Mouse (Mus musculus) liver, embryonic 18 days (tissue): Measurements from ENCODE around the gene Rps6ka5. TPM values are rescaled to one million over a fixed set of nuclear protein-coding genes. Genes with fewer than 3 reads are reported as not detected.

Experiments
- polyA plus RNA-seq: library from polyadenylated mRNA; depleted of rRNA; stranded (reverse); fragments of >200 nt; gene quantifications from 2 replicates; pipeline ENCODE4 v1.2.3, GENCODE M21; 2012; rRNA removed

The Rps6ka5 gene
- polyA plus RNA-seq, result 1.2 and 1.4 TPM in 2 replicates

GRCm38 (mm10) chr12:100726651-100727050 lies at the start of gene Rps6ka5:
TSS of gene Rps6ka5 (minus strand) at chr12:100726983.

DNA sequence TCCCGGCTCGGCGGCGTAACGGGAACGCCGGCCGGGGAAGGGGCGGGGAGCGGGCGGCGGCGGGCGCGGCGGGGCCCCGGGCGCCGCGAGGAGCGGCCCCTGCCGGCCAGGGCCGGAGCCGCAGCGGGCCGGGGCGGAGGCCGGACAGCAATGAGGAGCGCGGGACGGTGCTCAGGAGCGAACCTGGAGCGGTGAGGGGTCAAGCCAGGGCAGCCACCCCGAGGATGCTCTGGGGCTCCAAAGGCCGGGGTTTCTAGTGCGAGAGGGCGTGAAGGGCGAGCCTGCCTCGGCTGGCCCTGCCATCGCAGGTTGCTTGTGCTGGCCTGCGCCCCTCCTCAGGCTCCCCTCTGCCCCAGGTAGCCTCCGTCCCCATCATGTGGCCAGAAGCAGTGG lies 206.0 kb downstream of the Rps6ka5 start, which contains the start of gene Ttc7b:
Gene Ttc7b (minus strand): TSS at position 33 of the 393 bp plus-strand sequence.

Other genes starting within 250 kb of the Rps6ka5 start
- gene Ttc7b, start 206.2 kb downstream of the Rps6ka5 start, polyA plus RNA-seq, result 4.7 and 5.8 TPM in 2 replicates
- gene Dglucy, start 52.1 kb upstream of the Rps6ka5 start, polyA plus RNA-seq, result 1.2 and 1.5 TPM in 2 replicates
- 0.14 and 0.16 TPM in 2 replicates for gene Gpr68, start 181.2 kb upstream of the Rps6ka5 start, polyA plus RNA-seq